Comparison of ENCODE assay signal across 18 mouse cellular contexts in genomic region chr2:163189596-163189995, GRCm38 (mm10). TPM values are rescaled to one million over a fixed set of nuclear protein-coding genes. Genes with fewer than 3 reads are reported as not detected.
DNase-seq lines count a peak whose midpoint lies in the region; ATAC-seq and TF ChIP-seq lines count a peak whose summit lies in the region.
"Had no signal": no experiment of that assay in that cellular context is flagged by ENCODE, and none has a peak within 500 bp of the region (broad histone marks: within the 10 kb centered on the region; RNA-seq: fewer than 3 reads in every experiment).

No protein-coding gene starts in this region.

- no peak overlapping the region for H3K4me3 ChIP-seq in forebrain, embryonic 11.5 days (ENCODE audit: low read depth, low read length)
- no peak overlapping the region for H3K4me3 ChIP-seq in forebrain, postnatal 0 days (ENCODE audit: low read depth, low read length)
- no peak overlapping the region for H3K4me3 ChIP-seq in lung, embryonic 14.5 days (ENCODE audit: low read depth, low read length)
- H3K4me3 ChIP-seq in lung, postnatal 0 days (ENCODE audit: low read depth, low read length): no peak overlapping the region
- H3K4me3 ChIP-seq in stomach, embryonic 14.5 days (ENCODE audit: low read depth, low read length): no peak overlapping the region
- no peak overlapping the region for H3K4me3 ChIP-seq in stomach, postnatal 0 days (ENCODE audit: low read depth, low read length)
- H3K4me3 ChIP-seq: gastrocnemius, adult 2 months; heart, embryonic 15.5 days; hindbrain, embryonic 15.5 days; liver, embryonic 15.5 days had no signal

- H3K9me3 ChIP-seq in forebrain, embryonic 11.5 days (ENCODE audit: control insufficient read depth, low read length): no peaks in the 10 kb centered on the region
- no peaks in the 10 kb centered on the region for H3K9me3 ChIP-seq in forebrain, postnatal 0 days (ENCODE audit: low read length)
- H3K9me3 ChIP-seq in lung, embryonic 14.5 days (ENCODE audit: low read depth, low read length): no peaks in the 10 kb centered on the region
- no peaks in the 10 kb centered on the region for H3K9me3 ChIP-seq in lung, postnatal 0 days (ENCODE audit: low read length)
- no peaks in the 10 kb centered on the region for H3K9me3 ChIP-seq in stomach, embryonic 14.5 days (ENCODE audit: control insufficient read depth, low read depth, low read length)
- H3K9me3 ChIP-seq in stomach, postnatal 0 days (ENCODE audit: control insufficient read depth, low read length): no peaks in the 10 kb centered on the region
- H3K9me3 ChIP-seq: heart, embryonic 15.5 days; hindbrain, embryonic 15.5 days; liver, embryonic 15.5 days had no signal

- peak; percentile 45 for ATAC-seq in forebrain, embryonic 11.5 days (replicated peaks; ENCODE audit: low FRiP score)
- no peak for ATAC-seq in forebrain, postnatal 0 days
- ATAC-seq in lung, embryonic 14.5 days (ENCODE audit: insufficient read depth): peak; percentile 83
- no peak for ATAC-seq in lung, postnatal 0 days
- peak; percentile 62; the same call in 1 of the 2 replicates for ATAC-seq in stomach, embryonic 14.5 days (ENCODE audit: insufficient number of reproducible peaks, insufficient read depth, low FRiP score, low read depth)
- no peak for ATAC-seq in stomach, postnatal 0 days (ENCODE audit: low FRiP score, low TSS enrichment)

- no peak for TF ChIP-seq EP300 in lung, postnatal 0 days (IDR thresholded peaks at IDR 0.05)
- TF ChIP-seq EP300 in stomach, postnatal 0 days (optimal IDR thresholded peaks at IDR 0.05): no peak

- no peaks in the 10 kb centered on the region for H3K27me3 ChIP-seq in forebrain, embryonic 11.5 days (ENCODE audit: control insufficient read depth, insufficient read depth, low read length)
- 0 out of 2 replicates have a peak, but pooled peaks cover 5% of the 10 kb centered on the region for H3K27me3 ChIP-seq in forebrain, postnatal 0 days (ENCODE audit: insufficient read depth, low read length)
- no peaks in the 10 kb centered on the region for H3K27me3 ChIP-seq in lung, embryonic 14.5 days (ENCODE audit: insufficient read depth, low read length)
- H3K27me3 ChIP-seq in lung, postnatal 0 days (replicated peaks; ENCODE audit: insufficient read depth, low read length): no peaks in the 10 kb centered on the region
- H3K27me3 ChIP-seq in stomach, embryonic 14.5 days (ENCODE audit: control insufficient read depth, insufficient read depth, low read length): no peaks in the 10 kb centered on the region
- no peaks in the 10 kb centered on the region for H3K27me3 ChIP-seq in stomach, postnatal 0 days (ENCODE audit: control insufficient read depth, insufficient read depth, low read length)
- H3K27me3 ChIP-seq: heart, embryonic 15.5 days had no signal

- H3K9ac ChIP-seq in forebrain, embryonic 11.5 days (ENCODE audit: low read length): peak overlapping the region; percentile 20; the same call in 1 of the 2 replicates
- H3K9ac ChIP-seq in forebrain, postnatal 0 days: no peak overlapping the region
- no peak overlapping the region for H3K9ac ChIP-seq in lung, embryonic 14.5 days
- no peak overlapping the region for H3K9ac ChIP-seq in lung, postnatal 0 days (replicated peaks; ENCODE audit: low read depth)
- H3K9ac ChIP-seq in stomach, embryonic 14.5 days (replicated peaks; ENCODE audit: low read depth, low read length): no peak overlapping the region
- no peak overlapping the region for H3K9ac ChIP-seq in stomach, postnatal 0 days (ENCODE audit: low read length)
- H3K9ac ChIP-seq: heart, embryonic 15.5 days; hindbrain, embryonic 15.5 days; liver, embryonic 15.5 days had no signal

- no peaks in the 10 kb centered on the region for H3K36me3 ChIP-seq in forebrain, embryonic 11.5 days (ENCODE audit: control insufficient read depth, insufficient read depth, low read length)
- no peaks in the 10 kb centered on the region for H3K36me3 ChIP-seq in forebrain, postnatal 0 days (ENCODE audit: insufficient read depth)
- H3K36me3 ChIP-seq in lung, embryonic 14.5 days (ENCODE audit: insufficient read depth): no peaks in the 10 kb centered on the region
- H3K36me3 ChIP-seq in lung, postnatal 0 days (ENCODE audit: insufficient read depth, low read length): no peaks in the 10 kb centered on the region
- H3K36me3 ChIP-seq in stomach, embryonic 14.5 days (ENCODE audit: control insufficient read depth, insufficient read depth, low read length): no peaks in the 10 kb centered on the region
- no peaks in the 10 kb centered on the region for H3K36me3 ChIP-seq in stomach, postnatal 0 days (ENCODE audit: control insufficient read depth, insufficient read depth, low read length)
- H3K36me3 ChIP-seq: heart, embryonic 15.5 days; hindbrain, embryonic 15.5 days; liver, embryonic 15.5 days had no signal

- peak overlapping the region; percentile 33; the same call in 1 of the 2 replicates for H3K4me2 ChIP-seq in forebrain, embryonic 11.5 days (ENCODE audit: low read depth, low read length, severe bottlenecking)
- H3K4me2 ChIP-seq in forebrain, postnatal 0 days (ENCODE audit: low read depth): no peak overlapping the region
- H3K4me2 ChIP-seq in lung, embryonic 14.5 days: peak overlapping the region; percentile 11; the same call in 1 of the 2 replicates
- H3K4me2 ChIP-seq in lung, postnatal 0 days (replicated peaks; ENCODE audit: low read depth, low read length): no peak overlapping the region
- no peak overlapping the region for H3K4me2 ChIP-seq in stomach, embryonic 14.5 days (replicated peaks; ENCODE audit: low read depth, low read length)
- no peak overlapping the region for H3K4me2 ChIP-seq in stomach, postnatal 0 days (replicated peaks; ENCODE audit: low read depth)
- H3K4me2 ChIP-seq: heart, embryonic 15.5 days; hindbrain, embryonic 15.5 days; liver, embryonic 15.5 days had no signal

- H3K27ac ChIP-seq in forebrain, embryonic 11.5 days (ENCODE audit: low read depth, low read length): peak overlapping the region; percentile 74
- no peak overlapping the region for H3K27ac ChIP-seq in forebrain, postnatal 0 days (ENCODE audit: low read depth, low read length)
- peak overlapping the region; percentile 61 for H3K27ac ChIP-seq in lung, embryonic 14.5 days (ENCODE audit: low read depth)
- no peak overlapping the region for H3K27ac ChIP-seq in lung, postnatal 0 days (ENCODE audit: low read length)
- no peak overlapping the region for H3K27ac ChIP-seq in stomach, embryonic 14.5 days (ENCODE audit: low read length)
- no peak overlapping the region for H3K27ac ChIP-seq in stomach, postnatal 0 days (replicated peaks)
- H3K27ac ChIP-seq: gastrocnemius, adult 2 months; heart, embryonic 15.5 days; hindbrain, embryonic 15.5 days; liver, embryonic 15.5 days; macrophage had no signal

- 10% methylated on average over 5 of the region's 5 CpGs for WGBS in forebrain, embryonic 11.5 days
- WGBS in forebrain, postnatal 0 days: 16% methylated on average over 5 of the region's 5 CpGs
- 19% methylated on average over 5 of the region's 5 CpGs for WGBS in lung, embryonic 14.5 days
- 12% methylated on average over 5 of the region's 5 CpGs for WGBS in lung, postnatal 0 days
- 19% methylated on average over 5 of the region's 5 CpGs for WGBS in stomach, embryonic 14.5 days
- WGBS in stomach, postnatal 0 days: 24% methylated on average over 5 of the region's 5 CpGs

- no peak for TF ChIP-seq CTCF in forebrain, postnatal 0 days (IDR thresholded peaks at IDR 0.05; ENCODE audit: low read depth)
- TF ChIP-seq CTCF in lung, embryonic 14.5 days (IDR thresholded peaks at IDR 0.05; ENCODE audit: low read depth): no peak
- TF ChIP-seq CTCF in lung, postnatal 0 days (IDR thresholded peaks at IDR 0.05): no peak
- TF ChIP-seq CTCF in stomach, postnatal 0 days (IDR thresholded peaks at IDR 0.05; ENCODE audit: low read depth): no peak

- peaks cover 24% of the 10 kb centered on the region for H3K4me1 ChIP-seq in forebrain, embryonic 11.5 days (replicated peaks; ENCODE audit: control insufficient read depth, insufficient read depth, low read length)
- H3K4me1 ChIP-seq in forebrain, postnatal 0 days (ENCODE audit: insufficient read depth): peaks cover 4% of the 10 kb centered on the region; the same call in 1 of the 2 replicates
- peaks cover 12% of the 10 kb centered on the region for H3K4me1 ChIP-seq in lung, embryonic 14.5 days (ENCODE audit: insufficient read depth)
- no peaks in the 10 kb centered on the region for H3K4me1 ChIP-seq in lung, postnatal 0 days (ENCODE audit: insufficient read depth, low read depth, low read length)
- H3K4me1 ChIP-seq in stomach, embryonic 14.5 days (ENCODE audit: control insufficient read depth, insufficient read depth, low read length): peaks cover 7% of the 10 kb centered on the region
- H3K4me1 ChIP-seq in stomach, postnatal 0 days (replicated peaks; ENCODE audit: control insufficient read depth, insufficient read depth): no peaks in the 10 kb centered on the region
- H3K4me1 ChIP-seq: heart, embryonic 15.5 days; liver, embryonic 15.5 days had no signal

- peak; percentile 66 for DNase-seq in forebrain, embryonic 11.5 days (ENCODE audit: low spot score)
- no peak for DNase-seq in forebrain, postnatal 0 days
- peak; percentile 26 for DNase-seq in lung, embryonic 14.5 days
- DNase-seq in lung, postnatal 0 days (ENCODE audit: low spot score): no peak
- DNase-seq in stomach, postnatal 0 days (ENCODE audit: low spot score): no peak
- no peak for DNase-seq in urinary bladder, postnatal 4 days (ENCODE audit: low spot score in 2 of 2)
- DNase-seq in urinary bladder, postnatal 25 days (ENCODE audit: low spot score): no peak
- DNase-seq: adrenal gland, adult 2 months; cerebellum, postnatal 10 days; gastrocnemius, adult 2 months; kidney, postnatal 4 days had no signal

RNA-seq across cellular contexts. Expression of gene Tox2, which starts 13.3 kb away (rescaled TPM):
- 35.0 and 35.5 TPM in 2 replicates for polyA plus RNA-seq in forebrain, embryonic 11.5 days (2014; fragmentation: Nextera tagmentation; extraction: Ambion mirVana)
- 2.8 and 8.0 TPM in 2 replicates for total RNA-seq in forebrain, postnatal 0 days (2014; rRNA removed)
- polyA plus RNA-seq in forebrain, postnatal 0 days (2015; fragmentation: Nextera tagmentation; extraction: Ambion mirVana): 21.0 and 35.2 TPM in 2 replicates
- 4.3 and 4.6 TPM in 2 replicates for polyA plus RNA-seq in lung, embryonic 14.5 days (2014; fragmentation: Nextera tagmentation; extraction: Ambion mirVana)
- 4.3 and 7.2 TPM in 2 replicates for polyA plus RNA-seq in lung, postnatal 0 days (2015; fragmentation: Nextera tagmentation; extraction: Ambion mirVana)
- 5.6 and 7.1 TPM in 2 replicates for polyA plus RNA-seq in stomach, embryonic 14.5 days (2014; fragmentation: Nextera tagmentation; extraction: Ambion mirVana)
- 0.98 and 1.5 TPM in 2 replicates for polyA plus RNA-seq in stomach, postnatal 0 days (2015; fragmentation: Nextera tagmentation; extraction: Ambion mirVana)
- total RNA-seq: CH12.LX; granulocyte monocyte progenitor cell, adult 5-6 weeks had no signal

Comparison
In these comparisons a context has a peak if more than half of its experiments do, and no peak if none do; other contexts are left out.
1. ATAC-seq: peak in forebrain, embryonic 11.5 days (single experiment), lung, embryonic 14.5 days (single experiment) and stomach, embryonic 14.5 days (single experiment); none in forebrain, postnatal 0 days (single experiment), lung, postnatal 0 days (single experiment) and stomach, postnatal 0 days (single experiment).
2. DNase-seq: peak in forebrain, embryonic 11.5 days (single experiment) and lung, embryonic 14.5 days (single experiment); none in forebrain, postnatal 0 days (single experiment), lung, postnatal 0 days (single experiment), stomach, postnatal 0 days (single experiment), urinary bladder, postnatal 4 days (0 of 2) and urinary bladder, postnatal 25 days (single experiment).
3. H3K27ac ChIP-seq: peak in forebrain, embryonic 11.5 days (single experiment) and lung, embryonic 14.5 days (single experiment); none in forebrain, postnatal 0 days (single experiment), lung, postnatal 0 days (single experiment), stomach, embryonic 14.5 days (single experiment) and stomach, postnatal 0 days (single experiment).
4. H3K4me2 ChIP-seq: peak in forebrain, embryonic 11.5 days (single experiment) and lung, embryonic 14.5 days (single experiment); none in forebrain, postnatal 0 days (single experiment), lung, postnatal 0 days (single experiment), stomach, embryonic 14.5 days (single experiment) and stomach, postnatal 0 days (single experiment).